Mouse (Mus musculus): ENCODE measurements at regions not wholly inside any gene's neighbourhood (a gene's known extent, or its start where the extent isn't known, plus 50 kb on each side); places are given as distances from the start of the nearest gene placed in this dataset.

- no peak for DNase-seq
These were observed 464.6 kb upstream of the Arrdc3 start for GRCm38 (mm10) chr13:80418480-80419183.

- no peak for DNase-seq
These were observed 462.8 kb upstream of the Arrdc3 start for GRCm38 (mm10) chr13:80420341-80420740.

Data from adrenal gland, postnatal 36 days (tissue).